Mouse (Mus musculus): ENCODE data around the gene Dctn1. TPM values are rescaled to one million over a fixed set of nuclear protein-coding genes. Genes with fewer than 3 reads are reported as not detected.

Dctn1 gene
- polyA plus RNA-seq, 1 experiment from 2014 or later = 158 TPM

Other genes with a start within 250 kb of the Dctn1 start
- 16.3 and 18.7 TPM in 2 replicates for gene Sema4f, start 226.2 kb upstream of the Dctn1 start, polyA plus RNA-seq (2015; fragmentation: Nextera tagmentation; extraction: Ambion mirVana)
- gene M1ap, start 219.0 kb upstream of the Dctn1 start, polyA plus RNA-seq (2015; fragmentation: Nextera tagmentation; extraction: Ambion mirVana) = not detected in 2 replicates
- 2.0 and 2.1 TPM in 2 replicates for gene Dok1, start 132.4 kb upstream of the Dctn1 start, polyA plus RNA-seq (2015; fragmentation: Nextera tagmentation; extraction: Ambion mirVana)
- 5.3 and 6.0 TPM in 2 replicates for gene Loxl3, start 131.7 kb upstream of the Dctn1 start, polyA plus RNA-seq (2015; fragmentation: Nextera tagmentation; extraction: Ambion mirVana)
- 157 and 186 TPM in 2 replicates for gene Aup1, start 111.4 kb upstream of the Dctn1 start, polyA plus RNA-seq (2015; fragmentation: Nextera tagmentation; extraction: Ambion mirVana)
- gene Htra2, start 110.6 kb upstream of the Dctn1 start, polyA plus RNA-seq (2015; fragmentation: Nextera tagmentation; extraction: Ambion mirVana) = 70.7 and 77.8 TPM in 2 replicates
- gene Dqx1, start 108.1 kb upstream of the Dctn1 start, polyA plus RNA-seq (2015; fragmentation: Nextera tagmentation; extraction: Ambion mirVana) = 0.30 and 0.31 TPM in 2 replicates
- gene Tlx2, start 95.6 kb upstream of the Dctn1 start, polyA plus RNA-seq (2015; fragmentation: Nextera tagmentation; extraction: Ambion mirVana) = not detected in 2 replicates
- gene Pcgf1, start 88.1 kb upstream of the Dctn1 start, polyA plus RNA-seq (2015; fragmentation: Nextera tagmentation; extraction: Ambion mirVana) = 45.5 and 46.5 TPM in 2 replicates
- not detected in 2 replicates for gene Lbx2, start 79.6 kb upstream of the Dctn1 start, polyA plus RNA-seq (2015; fragmentation: Nextera tagmentation; extraction: Ambion mirVana)
- 3.2 and 4.3 TPM in 2 replicates for gene Ccdc142, start 64.3 kb upstream of the Dctn1 start, polyA plus RNA-seq (2015; fragmentation: Nextera tagmentation; extraction: Ambion mirVana)
- gene Gm42688, start 64.3 kb upstream of the Dctn1 start, polyA plus RNA-seq (2015; fragmentation: Nextera tagmentation; extraction: Ambion mirVana) = 4.1 and 4.9 TPM in 2 replicates
- gene Mrpl53, start 56.9 kb upstream of the Dctn1 start, polyA plus RNA-seq (2015; fragmentation: Nextera tagmentation; extraction: Ambion mirVana) = 109 and 122 TPM in 2 replicates
- 21.8 and 22.6 TPM in 2 replicates for gene Mogs, start 50.4 kb upstream of the Dctn1 start, polyA plus RNA-seq (2015; fragmentation: Nextera tagmentation; extraction: Ambion mirVana)
- 209 and 228 TPM in 2 replicates for gene Wbp1, start 44.4 kb upstream of the Dctn1 start, polyA plus RNA-seq (2015; fragmentation: Nextera tagmentation; extraction: Ambion mirVana)
- 11.4 and 14.4 TPM in 2 replicates for gene Ino80b, start 40.5 kb upstream of the Dctn1 start, polyA plus RNA-seq (2015; fragmentation: Nextera tagmentation; extraction: Ambion mirVana)
- gene Rtkn, start 30.5 kb upstream of the Dctn1 start, polyA plus RNA-seq (2015; fragmentation: Nextera tagmentation; extraction: Ambion mirVana) = 6.9 and 7.4 TPM in 2 replicates
- 18.2 and 21.7 TPM in 2 replicates for gene Wdr54, start 9.5 kb upstream of the Dctn1 start, polyA plus RNA-seq (2015; fragmentation: Nextera tagmentation; extraction: Ambion mirVana)
- gene 1700003E16Rik, start 9.5 kb upstream of the Dctn1 start, polyA plus RNA-seq (2015; fragmentation: Nextera tagmentation; extraction: Ambion mirVana) = 7.8 and 9.4 TPM in 2 replicates
- 0.52 and 0.76 TPM in 2 replicates for gene Slc4a5, start 53.9 kb downstream of the Dctn1 start, polyA plus RNA-seq (2015; fragmentation: Nextera tagmentation; extraction: Ambion mirVana)
- 22.3 and 28.6 TPM in 2 replicates for gene Mthfd2, start 160.0 kb downstream of the Dctn1 start, polyA plus RNA-seq (2015; fragmentation: Nextera tagmentation; extraction: Ambion mirVana)
- gene Mob1a, start 160.1 kb downstream of the Dctn1 start, polyA plus RNA-seq (2015; fragmentation: Nextera tagmentation; extraction: Ambion mirVana) = 30.2 and 36.6 TPM in 2 replicates
- gene Bola3, start 183.2 kb downstream of the Dctn1 start, polyA plus RNA-seq (2015; fragmentation: Nextera tagmentation; extraction: Ambion mirVana) = 48.2 and 49.3 TPM in 2 replicates